Mouse (Mus musculus): Measurements from ENCODE around the gene Snx10.

The Snx10 gene

DNA sequence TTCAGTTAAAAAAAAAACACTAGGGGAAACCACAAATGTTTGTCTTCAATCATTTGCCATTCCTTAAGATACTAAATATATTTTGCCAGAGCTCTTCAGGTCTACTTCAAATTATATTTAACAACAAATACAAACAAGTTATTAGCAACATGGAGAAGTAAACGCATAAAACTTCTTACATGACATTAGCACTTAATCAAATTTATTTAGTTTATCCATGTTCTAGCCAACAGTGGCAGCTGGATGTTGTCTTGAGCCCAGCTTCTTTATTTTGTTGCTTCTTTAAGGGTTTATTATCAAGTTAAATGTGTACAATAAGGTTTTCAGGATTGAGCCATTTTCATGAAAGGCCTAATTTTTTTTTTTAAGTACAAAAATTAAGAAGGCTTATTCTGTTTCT is 67.6 kb downstream of the Snx10 start:
- DNase-seq, result no peak

DNA sequence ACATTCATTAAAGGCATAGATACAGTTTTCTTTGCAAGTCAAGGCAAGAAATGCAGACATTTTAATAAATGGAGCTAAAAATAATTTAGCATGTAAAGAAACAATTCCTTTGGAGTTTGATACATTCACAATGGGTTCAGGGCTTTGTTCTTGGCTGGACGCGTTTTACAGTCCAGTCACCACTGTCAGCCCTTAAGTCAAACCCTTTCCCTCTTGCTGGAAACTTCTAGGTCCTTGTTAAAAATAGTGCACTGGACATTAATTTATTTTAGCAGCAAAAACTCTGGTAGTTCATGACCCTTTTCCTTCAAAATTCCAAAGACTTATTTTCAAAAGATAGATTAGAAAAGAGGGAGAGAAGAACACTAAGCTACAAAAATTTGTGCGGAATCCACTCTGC is 68.1 kb downstream of the Snx10 start:
- no peak for DNase-seq

DNA sequence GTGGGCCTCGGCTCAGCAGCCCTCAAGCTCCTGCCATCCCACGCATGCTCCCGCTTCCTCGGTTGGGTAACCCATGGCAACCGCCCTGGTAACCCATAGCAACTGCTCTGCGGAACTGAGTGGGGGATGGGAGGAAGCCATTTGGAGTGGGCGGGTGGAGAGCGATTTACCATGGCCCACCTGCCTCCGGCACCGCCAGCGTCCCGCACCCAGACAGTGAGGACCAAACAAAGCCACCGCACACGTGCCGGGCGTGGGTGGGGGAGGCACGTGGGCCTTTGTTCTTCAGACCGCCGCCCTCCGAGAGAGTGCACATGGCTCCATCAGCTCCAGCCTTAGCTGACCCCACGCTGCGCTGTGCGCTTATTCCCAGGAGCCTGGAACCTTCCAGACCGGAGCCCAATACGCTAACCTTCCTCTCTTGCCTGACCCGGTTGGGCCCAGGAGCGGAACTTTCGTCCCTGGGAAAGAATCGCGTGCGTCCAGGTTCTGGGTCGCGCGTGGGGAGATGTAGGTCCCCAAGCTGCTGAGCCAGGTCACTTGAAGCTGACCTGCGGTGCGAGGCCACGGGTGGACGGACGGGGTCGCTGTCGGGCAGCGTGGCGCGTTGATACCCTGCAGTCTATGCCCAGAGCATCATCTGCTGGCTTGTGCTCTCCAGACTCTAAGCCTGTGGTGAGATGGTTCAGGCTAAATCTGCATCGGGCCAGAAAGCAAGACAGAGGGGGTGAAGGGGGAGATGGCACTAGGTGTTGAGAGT is 68.8 kb downstream of the Snx10 start:
- peak; percentile 55 to 80 for DNase-seq

DNA sequence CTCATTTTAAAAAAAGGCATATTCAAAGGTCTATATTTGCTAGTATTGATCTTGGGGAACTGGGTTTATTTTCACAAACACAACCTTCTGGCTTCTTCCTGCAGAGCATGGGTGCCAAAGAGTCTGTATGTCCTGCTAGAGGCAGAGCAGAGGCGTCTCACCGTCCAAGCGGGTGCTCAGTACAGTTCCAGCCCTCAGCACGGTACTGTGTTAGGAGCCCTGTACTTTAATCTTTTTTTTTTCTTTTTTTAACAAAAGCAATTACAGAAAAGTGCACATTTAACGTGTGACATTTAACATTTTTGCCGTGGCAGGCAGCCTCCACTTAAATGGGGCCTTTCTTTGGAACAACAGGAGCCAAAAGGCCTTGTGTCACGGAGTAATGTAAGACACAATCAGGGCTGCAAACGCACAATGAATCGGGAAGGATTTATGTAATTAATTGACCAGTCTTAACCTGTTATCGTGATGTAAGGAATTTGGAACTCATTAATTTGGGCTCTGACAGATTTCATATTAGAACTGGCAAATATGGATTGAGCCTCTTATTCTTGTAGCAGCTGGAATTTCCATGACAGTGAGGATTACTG is 69.8 kb downstream of the Snx10 start:
- no peak for DNase-seq

DNA sequence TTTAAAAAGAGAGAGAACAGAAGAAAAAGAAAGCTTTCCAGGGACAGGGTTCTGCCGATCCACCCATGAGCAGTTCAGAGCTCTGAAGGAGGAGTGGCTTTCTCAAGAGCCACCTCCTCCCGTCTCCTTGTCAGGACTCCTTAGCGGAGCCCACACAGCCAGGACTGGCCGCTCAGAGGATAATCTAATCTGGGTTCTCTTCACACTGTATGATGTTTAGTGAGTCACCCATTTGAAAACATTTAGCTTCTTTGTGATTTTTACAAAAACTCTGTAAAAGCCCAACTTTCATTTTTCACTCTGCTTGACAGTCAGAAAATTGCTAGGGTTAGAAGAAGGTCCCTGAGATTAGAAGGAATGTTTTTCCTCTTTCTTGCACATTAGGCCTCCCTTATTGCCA is 70.8 kb downstream of the Snx10 start:
- no peak for DNase-seq

DNA sequence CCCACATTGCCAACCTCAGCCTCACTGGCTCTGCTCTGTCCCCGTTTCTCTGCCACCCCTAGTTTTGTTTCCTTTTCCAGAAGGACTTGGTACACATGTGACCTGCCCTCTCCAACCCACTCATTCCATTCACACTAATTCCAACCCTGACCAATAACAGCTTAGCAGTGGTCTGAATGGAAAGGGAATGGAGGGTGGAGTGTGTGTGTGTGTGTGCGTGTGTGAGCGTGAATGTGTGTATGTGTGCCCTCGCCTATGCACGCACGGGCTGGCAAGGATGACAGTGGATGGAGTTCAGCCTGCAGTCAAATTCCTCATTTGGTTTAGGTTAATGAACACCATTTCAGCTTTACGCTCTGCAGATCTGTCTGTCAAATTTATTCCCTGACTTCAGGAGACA is 74.4 kb downstream of the Snx10 start:
- no peak for DNase-seq

DNA sequence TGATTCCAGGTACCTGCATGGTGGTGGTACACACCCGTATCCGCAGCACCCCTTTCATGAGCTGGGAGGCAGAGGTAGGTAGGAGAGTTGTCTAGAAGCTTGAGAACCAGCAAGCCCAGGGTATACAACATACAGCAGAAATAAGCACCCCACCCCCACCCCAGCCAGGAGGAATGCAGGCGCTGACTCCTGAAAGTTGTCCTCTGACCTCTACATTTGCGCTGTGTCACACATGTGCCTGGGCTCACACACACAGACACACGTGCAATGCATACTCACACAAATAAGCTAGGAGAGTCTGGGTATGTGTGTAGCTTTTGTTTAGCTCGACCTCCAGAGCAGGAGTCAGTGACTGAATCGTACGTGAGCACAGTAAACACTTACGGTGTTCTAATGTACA is 76.7 kb downstream of the Snx10 start:
- DNase-seq, result no peak

DNA sequence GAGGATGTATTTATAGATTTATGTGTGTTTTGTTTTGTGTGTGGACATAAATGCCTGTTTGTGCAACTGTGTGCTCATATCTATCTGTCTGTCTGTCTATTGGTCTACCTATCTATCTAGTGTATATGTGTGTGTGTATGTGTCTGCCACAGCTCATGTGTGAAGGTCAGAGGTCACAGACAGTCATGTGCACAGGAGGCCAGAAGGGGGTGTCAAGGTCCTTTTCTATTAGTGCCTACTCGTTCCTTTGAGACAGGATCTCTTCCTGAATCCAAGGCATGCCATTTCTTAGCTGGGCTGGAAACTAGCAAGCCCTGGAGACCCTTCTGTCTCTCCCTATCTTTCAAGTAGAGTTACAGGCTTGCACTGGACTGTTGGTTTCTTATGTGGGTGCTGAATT is 78.6 kb downstream of the Snx10 start:
- no peak for DNase-seq

DNA sequence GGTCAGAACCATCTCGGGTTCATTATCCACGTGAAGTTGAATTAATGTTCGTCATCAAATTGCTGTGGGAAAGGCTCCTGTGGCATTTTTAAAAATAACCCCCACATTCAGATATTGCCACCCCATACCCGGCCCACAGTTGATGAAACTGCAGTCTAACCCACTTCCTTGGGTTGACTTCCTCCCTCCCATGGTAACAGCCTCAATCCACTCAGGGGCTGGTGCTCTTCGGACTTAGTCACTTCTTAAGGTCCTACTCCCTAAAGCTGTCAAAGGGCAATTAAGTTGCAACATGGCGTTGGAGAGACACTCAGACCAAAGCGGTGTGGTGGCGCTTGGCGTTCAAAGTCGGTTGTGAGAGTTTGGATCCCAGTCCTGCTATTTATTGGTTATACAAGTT is 80.0 kb downstream of the Snx10 start:
- no peak for DNase-seq

DNA sequence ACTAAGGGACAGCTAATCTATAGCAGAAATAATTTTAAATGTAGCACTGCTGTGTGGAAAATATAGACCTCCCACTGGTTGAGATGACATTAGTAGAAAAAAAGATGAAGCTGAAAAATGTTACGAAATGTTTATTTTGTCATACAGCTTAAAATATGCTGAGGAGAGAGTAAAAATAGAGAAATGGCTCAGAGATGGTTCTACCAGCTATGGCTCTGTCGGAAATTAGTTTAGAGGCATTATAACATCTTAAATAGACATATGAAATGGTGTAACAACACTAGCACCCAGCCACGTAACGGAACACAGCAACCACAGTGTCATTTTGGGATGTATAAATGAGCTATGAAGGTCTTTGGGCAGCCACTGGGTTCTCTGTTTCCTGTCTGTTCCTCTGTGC is 82.5 kb downstream of the Snx10 start:
- no peak for DNase-seq

DNA sequence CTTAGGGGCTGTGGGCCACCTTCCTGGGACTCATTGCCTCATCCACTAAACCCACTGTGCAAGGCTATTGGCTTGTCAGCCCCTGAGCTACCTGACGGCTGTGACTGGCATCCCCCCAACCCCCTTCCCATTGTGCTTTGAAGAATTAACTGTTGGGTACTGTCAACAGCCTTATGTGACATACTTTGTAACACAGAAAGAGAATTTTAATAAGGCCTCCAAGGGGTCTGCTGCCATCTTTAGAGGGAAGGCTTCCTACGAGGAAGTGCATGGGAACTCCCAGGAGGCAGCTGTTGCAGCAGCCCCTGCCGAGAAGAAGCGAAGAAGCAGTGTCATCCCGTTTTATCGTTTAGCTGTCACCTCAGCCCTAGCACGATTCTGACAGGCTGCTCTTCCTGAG is 83.1 kb downstream of the Snx10 start:
- no peak for DNase-seq

DNA sequence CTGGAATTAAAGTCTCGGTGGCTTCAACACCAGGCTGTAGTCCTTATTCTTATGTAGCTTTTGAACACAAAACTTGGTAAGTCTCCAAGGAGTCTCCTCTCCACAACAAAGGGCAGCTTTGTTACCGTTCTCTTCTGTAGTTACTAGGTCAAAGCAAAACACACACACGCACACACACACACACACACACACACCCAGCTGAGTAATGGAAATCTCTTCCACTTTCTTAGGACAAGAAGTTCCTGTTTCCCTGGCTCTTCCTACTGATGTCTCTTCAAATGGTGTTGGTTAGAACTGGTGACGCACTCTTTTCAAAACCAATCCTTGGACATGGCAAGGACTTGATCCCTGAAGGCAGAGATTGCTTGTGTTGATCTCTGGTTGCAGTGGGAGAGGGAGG is 87.9 kb downstream of the Snx10 start:
- no peak for DNase-seq

DNA sequence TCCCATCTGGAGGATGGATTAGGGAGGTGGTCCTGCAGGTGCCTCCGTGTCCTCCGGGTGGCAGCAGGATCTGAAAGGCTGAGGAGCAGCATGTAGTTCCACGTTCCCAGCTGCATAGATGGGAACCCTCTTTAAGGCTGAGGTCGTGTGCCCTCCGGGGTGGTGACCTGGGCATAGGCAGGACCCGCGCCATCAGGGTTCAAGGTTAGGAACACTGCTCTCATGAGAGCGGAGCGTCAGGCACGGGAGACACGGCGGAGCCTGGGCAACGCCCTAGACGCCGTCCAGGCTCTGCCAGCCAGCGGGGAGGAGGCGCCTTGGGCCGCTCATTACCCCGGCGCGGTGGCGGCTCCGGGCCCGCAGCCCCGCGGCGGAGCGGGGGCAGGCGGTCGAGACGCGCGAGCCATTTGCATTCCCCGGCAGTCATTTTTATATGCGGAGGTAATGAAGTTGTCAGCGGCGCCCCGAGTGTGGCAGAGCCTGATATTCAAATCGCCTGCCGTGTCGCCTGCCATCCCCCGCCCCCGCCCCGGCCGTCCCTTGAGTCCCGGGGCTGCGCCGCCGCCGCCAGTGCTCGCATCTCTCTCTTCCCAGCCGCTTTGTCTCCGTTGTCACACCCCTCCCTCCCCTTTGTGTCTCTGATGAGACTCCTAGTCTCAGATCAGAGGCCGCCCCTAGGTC is 88.8 kb downstream of the Snx10 start:
- DNase-seq, result peak; percentile 17 to 41

DNA sequence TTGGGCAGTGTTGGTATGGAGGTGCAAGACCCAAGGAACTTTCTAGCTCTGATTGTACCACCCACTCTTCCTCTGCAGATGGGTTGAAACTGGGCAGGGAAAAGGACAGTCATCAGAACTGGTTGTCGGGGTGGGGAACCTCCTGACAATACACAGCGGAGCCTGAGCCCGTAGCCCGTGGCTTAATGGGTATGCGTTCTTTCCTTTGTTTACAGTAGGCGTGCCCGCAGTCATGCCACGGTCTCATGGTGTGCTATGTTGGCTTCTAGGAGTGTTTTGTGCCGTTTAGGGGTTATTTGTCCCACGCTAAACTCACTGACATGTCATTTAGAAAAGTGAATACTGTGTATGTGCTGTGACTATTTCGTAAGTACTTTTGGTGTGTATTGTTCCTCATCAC is 90.0 kb downstream of the Snx10 start:
- DNase-seq, result no peak

DNA sequence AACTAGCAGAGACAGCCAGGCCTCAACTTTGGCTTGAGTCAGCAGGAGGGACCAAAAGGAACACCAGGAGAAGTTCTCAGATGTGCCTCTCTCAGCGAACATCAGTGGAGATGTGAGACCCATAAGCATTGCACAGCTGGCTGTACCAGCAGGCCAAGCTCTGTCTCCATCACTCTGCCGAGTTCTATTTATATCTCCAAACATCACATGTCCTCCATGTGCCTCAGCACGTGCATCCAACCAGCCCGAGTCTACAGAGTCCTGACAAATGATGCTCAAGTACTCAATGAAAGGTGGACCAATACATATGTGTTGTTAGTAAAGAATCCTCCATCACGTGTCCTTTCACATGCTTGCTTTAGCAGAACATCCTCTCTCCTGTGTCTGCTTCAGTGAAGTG is 103.1 kb downstream of the Snx10 start:
- no peak for DNase-seq

DNA sequence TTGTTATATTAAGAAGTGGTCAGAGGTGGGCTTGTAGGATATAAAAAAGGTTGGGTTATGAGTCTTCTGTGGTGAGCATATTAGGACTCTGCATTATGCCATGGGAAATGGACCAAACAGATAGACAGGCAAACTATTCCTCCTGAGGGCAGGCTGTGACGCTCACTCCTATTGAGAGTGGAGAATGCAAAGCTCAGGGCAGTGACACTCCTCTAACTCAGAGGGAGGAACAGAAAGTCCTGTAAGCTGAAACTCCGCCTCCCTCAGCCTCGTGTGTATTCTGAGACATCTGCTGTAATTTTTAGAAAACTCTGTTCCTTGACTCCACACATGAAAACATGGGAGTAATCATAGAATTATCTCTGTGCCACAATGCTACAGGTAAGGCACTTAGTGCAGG is 106.0 kb downstream of the Snx10 start:
- no peak for DNase-seq

DNA sequence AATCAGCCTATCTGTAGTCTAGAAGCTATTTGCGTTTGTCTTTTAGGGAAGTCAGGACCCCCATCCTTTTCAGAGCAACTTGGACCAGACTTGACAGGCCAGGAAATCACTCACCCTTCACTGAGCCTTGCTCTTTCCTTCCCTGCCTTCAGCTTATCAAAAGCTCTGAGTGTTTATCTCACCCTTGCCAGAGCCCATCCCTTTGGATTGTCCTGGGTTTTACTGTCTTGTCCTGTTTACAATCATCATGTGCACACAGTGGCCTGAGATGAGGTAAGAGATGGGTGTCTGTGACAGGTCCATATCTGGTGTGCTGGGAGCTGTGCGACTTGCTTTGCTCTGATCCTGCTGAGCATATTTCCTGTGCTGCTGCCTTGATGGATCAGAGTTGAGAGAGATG is 106.5 kb downstream of the Snx10 start:
- DNase-seq, result no peak

DNA sequence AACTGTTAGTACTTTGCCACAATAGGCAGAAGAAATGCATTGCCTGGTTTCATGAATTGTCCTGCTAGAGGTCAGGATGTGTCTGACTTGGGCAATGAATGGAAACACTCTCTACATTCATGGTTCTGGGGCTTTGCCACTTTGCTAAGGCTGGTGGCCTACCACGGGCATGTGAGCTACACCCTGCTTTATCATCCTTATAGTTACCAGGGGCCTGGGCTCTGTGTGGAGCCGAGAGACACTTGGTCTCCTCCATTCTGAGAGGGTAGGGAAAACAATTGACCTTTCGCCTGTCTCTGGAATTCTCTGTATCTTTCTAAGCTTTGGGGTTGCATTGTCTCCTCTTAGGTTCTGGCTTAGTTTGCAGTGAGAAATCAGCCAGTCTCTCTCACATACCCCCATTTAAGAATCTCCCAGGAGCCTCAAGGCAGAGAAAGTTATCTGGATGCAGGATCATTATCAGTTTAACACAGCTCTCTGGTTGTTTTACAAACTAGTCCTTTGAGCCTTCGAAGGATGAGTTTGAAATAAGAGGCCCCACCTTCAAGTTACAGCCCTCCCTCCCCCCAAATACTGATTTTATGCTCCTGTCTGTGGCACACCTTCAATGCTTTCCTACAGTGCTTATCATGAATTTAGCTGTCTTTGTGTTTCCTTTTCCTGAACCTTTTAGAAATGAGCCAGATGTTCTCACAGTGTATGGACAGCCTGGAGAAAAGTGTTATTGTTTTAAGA is 109.4 kb downstream of the Snx10 start:
- DNase-seq, result no peak

DNA sequence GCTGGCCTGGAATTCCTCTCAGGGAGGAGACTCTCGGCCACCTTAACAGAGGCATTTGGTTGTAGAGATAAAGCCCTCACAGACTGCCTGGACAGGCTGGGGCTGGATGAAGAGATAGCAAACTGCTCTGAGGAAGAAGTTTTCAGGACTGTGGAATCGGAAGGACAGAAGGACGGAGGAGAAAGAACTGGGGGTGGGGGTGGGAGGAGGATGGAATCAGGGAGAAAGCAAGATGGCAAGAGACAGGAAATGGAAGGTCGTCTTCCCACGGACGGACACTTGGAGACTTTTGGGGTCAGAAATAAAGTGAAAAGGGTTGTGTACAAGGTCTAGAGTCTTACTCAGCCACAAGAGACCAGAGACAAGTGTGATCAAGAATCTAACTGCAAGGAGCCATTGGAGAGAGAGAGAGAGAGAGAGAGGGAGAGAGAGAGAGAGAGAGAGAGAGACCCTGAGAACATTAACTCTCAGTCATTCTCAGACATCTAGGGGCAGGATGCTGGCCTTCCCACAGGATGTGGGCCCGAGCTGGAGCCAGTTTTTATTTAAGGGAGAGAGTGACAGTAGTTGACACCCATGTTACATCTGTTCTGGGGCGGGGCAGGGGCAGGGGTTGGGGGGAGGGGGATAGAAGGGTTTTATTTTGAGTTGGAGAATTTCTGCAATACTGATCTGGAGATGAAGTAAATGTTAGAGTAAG is 110.1 kb downstream of the Snx10 start:
- no peak for DNase-seq

DNA sequence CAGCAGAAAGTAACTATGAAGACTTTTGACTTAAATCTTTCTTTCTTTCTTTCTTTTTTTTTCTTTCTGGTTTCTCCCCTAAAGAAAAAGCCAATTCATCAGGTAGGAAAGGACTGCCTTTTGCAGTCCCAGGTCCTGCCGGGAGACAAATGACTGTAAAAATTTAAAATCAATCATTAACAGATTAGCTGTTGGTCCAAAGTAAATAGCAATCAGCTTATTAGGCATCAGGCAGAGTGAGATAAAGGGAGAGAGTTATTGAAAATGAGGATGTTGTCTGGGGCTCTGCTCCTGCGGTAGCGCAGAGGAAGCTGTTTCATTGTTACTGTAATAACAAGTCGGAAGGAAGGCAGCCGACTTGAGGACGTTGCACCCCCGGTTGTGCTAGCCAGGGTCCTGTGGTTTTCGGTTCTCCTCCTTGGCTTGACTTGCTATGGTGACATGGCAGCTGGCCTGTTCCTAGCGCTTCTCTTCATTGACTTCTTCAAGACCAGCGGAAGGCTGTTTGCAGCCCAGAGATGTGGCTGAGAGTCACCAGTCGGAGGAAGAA is 112.4 kb downstream of the Snx10 start:
- DNase-seq, result peak in 1 of 2 experiments; percentile 11
